Mouse (Mus musculus) small intestine, adult 2 months (tissue): ENCODE results near the gene Spout1.

ENCODE experiments used
- CTCF ChIP-seq: fragments of 200-500 bp; IDR thresholded peaks from 2 replicates; pipeline ENCODE4 v1.5.1; 2012; ENCODE audit warnings: low read depth, mild to moderate bottlenecking, control low read depth, inconsistent platforms, low read length, moderate library complexity, mixed read lengths; ENCODE audit not compliant: insufficient replicate concordance, insufficient read length; ENCODE audit errors: extremely low read depth
- POLR2A ChIP-seq: fragments of 200-500 bp; IDR thresholded peaks from 2 replicates; pipeline ENCODE4 v1.6.1; 2012; ENCODE audit warnings: low read depth, mild to moderate bottlenecking, control low read depth, inconsistent platforms, low read length, moderate library complexity

GRCm38 (mm10) chr2:30171997-30172382 is 6.3 kb downstream of the Spout1 start:
- no peak for TF ChIP-seq CTCF
- no peak for TF ChIP-seq POLR2A
